Mouse (Mus musculus): Measurements from ENCODE around the gene Pin1. TPM values are rescaled to one million over a fixed set of nuclear protein-coding genes. Genes with fewer than 3 reads are reported as not detected.

The Pin1 gene
- total RNA-seq, 2 experiments from 2014 or later: 23.4 to 23.6 TPM

GRCm38 (mm10) chr9:20696107-20696712 is 44.3 kb downstream of the Pin1 start:
- no peak for DNase-seq (ENCODE audit: low spot score in 2 of 2)

GRCm38 (mm10) chr9:20697466-20697865 is 45.6 kb downstream of the Pin1 start:
- no peak for DNase-seq (ENCODE audit: low spot score in 2 of 2)

GRCm38 (mm10) chr9:20703832-20704380 is 52.0 kb downstream of the Pin1 start:
- no peak for DNase-seq (ENCODE audit: low spot score in 2 of 2)

- no peak for DNase-seq (ENCODE audit: low spot score in 2 of 2)
These were observed 53.5 kb downstream of the Pin1 start for GRCm38 (mm10) chr9:20705420-20705819.

- DNase-seq (ENCODE audit: low spot score in 2 of 2): no peak
These were observed 54.1 kb downstream of the Pin1 start for GRCm38 (mm10) chr9:20705981-20706380.

- DNase-seq (ENCODE audit: low spot score in 2 of 2): no peak
These were observed 58.6 kb downstream of the Pin1 start for GRCm38 (mm10) chr9:20710471-20710870.

GRCm38 (mm10) chr9:20712934-20713477 is 61.1 kb downstream of the Pin1 start:
- no peak for DNase-seq (ENCODE audit: low spot score in 2 of 2)

- no peak for DNase-seq (ENCODE audit: low spot score in 2 of 2)
These were observed 61.6 kb downstream of the Pin1 start for GRCm38 (mm10) chr9:20713478-20713987.

- no peak for DNase-seq (ENCODE audit: low spot score in 2 of 2)
These were observed 63.4 kb downstream of the Pin1 start for GRCm38 (mm10) chr9:20715332-20715731.

Other genes starting within 250 kb of the Pin1 start
- gene Zfp26, start 191.9 kb upstream of the Pin1 start, total RNA-seq (2021): 10 to 100 TPM; 39.4 to 41.6 TPM
- 10 to 100 TPM; 28.6 TPM for gene Zfp426, start 159.3 kb upstream of the Pin1 start, total RNA-seq (2021)
- 10 to 100 TPM; 60.4 to 65.1 TPM for gene Zfp266, start 130.7 kb upstream of the Pin1 start, total RNA-seq (2021)
- 10 to 100 TPM; 12.0 to 13.6 TPM for gene Zfp846, start 70.8 kb upstream of the Pin1 start, total RNA-seq (2021)
- 100 to 1,000 TPM; 271 to 275 TPM for gene Ubl5, start 9.2 kb upstream of the Pin1 start, total RNA-seq (2021)
- 10 to 100 TPM; 31.6 to 32.7 TPM for gene Fbxl12, start 7.3 kb upstream of the Pin1 start, total RNA-seq (2021)
- 1 to 10 TPM; 6.5 to 8.5 TPM for gene Olfm2, start 94.3 kb downstream of the Pin1 start, total RNA-seq (2021)
- 100 to 1,000 TPM; 233 TPM for gene Col5a3, start 163.0 kb downstream of the Pin1 start, total RNA-seq (2021)
- not detected for gene Rdh8, start 166.4 kb downstream of the Pin1 start, total RNA-seq (2021)
- gene A230050P20Rik, start 216.5 kb downstream of the Pin1 start, total RNA-seq (2021): 10 to 100 TPM; 34.4 to 43.7 TPM
- gene Angptl6, start 227.6 kb downstream of the Pin1 start, total RNA-seq (2021): 1 to 10 TPM; 2.7 to 3.2 TPM
- gene Ppan, start 236.1 kb downstream of the Pin1 start, total RNA-seq (2021): 10 to 100 TPM; 47.4 to 53.4 TPM
- 100 to 1,000 TPM; 177 TPM for gene Eif3g, start 246.5 kb downstream of the Pin1 start, total RNA-seq (2021)

Data from adrenal gland, postnatal 4 days (tissue).